Mouse (Mus musculus) liver, adult 2 months (tissue): ENCODE data around the gene Mtnr1a. TPM values are rescaled to one million over a fixed set of nuclear protein-coding genes. Genes with fewer than 3 reads are reported as not detected.

ENCODE experiments used
- DNase-seq: peaks from one replicate; pipeline ENCODE4 v3.0.0-alpha.2; 2011; ENCODE audit warnings: low read depth, low spot score; ENCODE audit errors: extremely low read depth
- H3K27ac ChIP-seq: fragments of 200-500 bp; replicated peaks from 2 replicates; pipeline ENCODE4 v1.5.1; 2012; ENCODE audit warnings: low read depth, mild to moderate bottlenecking, control low read depth, inconsistent platforms, low read length; ENCODE audit not compliant: insufficient read depth
- H3K27me3 ChIP-seq: fragments of 200-500 bp; 2 replicates; pipeline ENCODE4 v1.6.1; 2012; ENCODE audit warnings: mild to moderate bottlenecking, moderate library complexity, low read length, inconsistent platforms; ENCODE audit not compliant: control insufficient read depth, insufficient read depth
- H3K36me3 ChIP-seq: fragments of 200-500 bp; 2 replicates; pipeline ENCODE4 v1.6.1; 2012; ENCODE audit warnings: low read length, inconsistent platforms; ENCODE audit not compliant: control insufficient read depth, insufficient read depth
- H3K4me1 ChIP-seq: fragments of 200-500 bp; 2 replicates; pipeline ENCODE4 v1.6.1; 2011; ENCODE audit warnings: low read length; ENCODE audit not compliant: control insufficient read depth, insufficient read depth
- H3K4me3 ChIP-seq: fragments of 200-500 bp; 2 replicates; pipeline ENCODE4 v1.5.1; 2011; ENCODE audit warnings: low read depth, mild to moderate bottlenecking, control low read depth, low read length, moderate library complexity; ENCODE audit not compliant: insufficient read depth
- H3K79me2 ChIP-seq: fragments of 200-500 bp; 2 replicates; pipeline ENCODE4 v1.6.1; 2012; ENCODE audit warnings: inconsistent platforms, mild to moderate bottlenecking, low read length, moderate library complexity; ENCODE audit not compliant: control insufficient read depth, insufficient read depth
- H3K9ac ChIP-seq: fragments of 200-500 bp; 2 replicates; pipeline ENCODE4 v1.6.1; 2012; ENCODE audit warnings: low read depth, mild to moderate bottlenecking, control low read depth, inconsistent platforms, low read length
- CTCF ChIP-seq: fragments of 200-500 bp; IDR thresholded peaks from 2 replicates; pipeline ENCODE4 v1.5.1; 2011; ENCODE audit warnings: low read depth, low read length, control low read depth
- POLR2A ChIP-seq: fragments of 200-500 bp; IDR thresholded peaks from 2 replicates; pipeline ENCODE4 v1.6.1; 2011; ENCODE audit warnings: low read length, control low read depth; ENCODE audit not compliant: insufficient read depth; ENCODE audit errors: extremely low read depth
- WGBS: fragments of 180-500 bp; shearing (Covaris S2); methylation state at CpG from one replicate; pipeline ENCODE4 v1.1.7; 2018; 5-methylcytosine and 5-hydroxymethylcytosine counted together
- polyA plus RNA-seq: library from polyadenylated mRNA; depleted of rRNA; stranded (reverse); fragments of >200 nt; gene quantifications from 2 replicates; pipeline ENCODE4 v1.2.3, GENCODE M21; 2012
- total RNA-seq: library from RNA; depleted of rRNA; stranded (reverse); fragments of >200 nt; gene quantifications from 2 replicates; pipeline ENCODE4 v1.2.3, GENCODE M21; 2014

The Mtnr1a gene
- total and polyA plus RNA-seq, 2 experiments: 0.22 to 0.37 TPM

DNA sequence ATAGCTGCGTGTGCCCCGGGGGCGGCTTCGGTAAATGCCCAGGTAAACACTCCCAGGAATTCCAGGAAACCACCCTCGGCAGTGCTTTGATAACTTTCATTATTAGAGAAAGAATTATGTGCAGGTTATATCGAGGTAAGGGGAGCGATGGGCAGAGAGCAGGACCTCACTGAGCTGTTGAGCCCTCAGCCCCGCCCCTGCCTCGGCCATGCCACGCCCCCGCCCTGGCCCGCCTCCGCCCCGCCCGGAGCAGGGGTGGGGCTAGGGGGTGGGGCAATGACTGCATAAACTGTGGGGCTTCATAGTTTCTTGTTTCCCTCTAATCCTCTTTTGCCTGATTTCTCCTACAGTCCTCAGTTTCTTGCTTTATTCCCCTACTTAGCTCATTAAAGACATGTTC, 30.6 kb upstream of the Mtnr1a start:
- WGBS: 94% methylated on average over 15 of the region's 15 CpGs
- no peak for TF ChIP-seq CTCF
- Histone ChIP-seq H3K4me1 (no peaks in the 10 kb centered on the region), H3K27ac (no peak overlapping the region), H3K79me2 (no peaks in the 10 kb centered on the region), H3K9ac (no peak overlapping the region), H3K4me3 (no peak overlapping the region), H3K36me3 (peaks cover 96% of the 10 kb centered on the region), H3K27me3 (peaks cover 6% of the 10 kb centered on the region; the same call in 1 of the 2 replicates)
- no peak for DNase-seq

DNA sequence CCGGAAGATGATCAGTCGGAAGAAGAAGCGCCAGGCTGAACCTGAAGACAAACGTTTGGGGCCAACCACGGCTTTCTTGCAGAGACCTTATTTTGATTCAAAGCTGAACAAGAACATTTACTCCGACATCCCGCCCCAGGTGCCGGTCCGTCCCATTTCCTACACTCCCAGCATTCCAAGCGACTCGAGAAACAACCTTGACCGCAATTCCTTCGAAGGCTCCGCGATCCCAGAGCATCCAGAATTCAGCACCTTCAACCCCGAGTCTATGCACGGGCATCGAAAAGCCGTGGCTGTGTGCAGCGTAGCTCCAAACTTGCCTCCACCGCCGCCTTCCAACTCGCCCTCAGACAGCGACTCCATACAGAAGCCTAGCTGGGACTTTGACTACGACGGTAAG, 24.8 kb upstream of the Mtnr1a start:
- no peak overlapping the region for H3K4me3 ChIP-seq
- 97% methylated on average over 26 of the region's 26 CpGs for WGBS
- H3K4me1 ChIP-seq: no peaks in the 10 kb centered on the region
- no peak for DNase-seq
- H3K27ac ChIP-seq: no peak overlapping the region
- peaks cover 11% of the 10 kb centered on the region; the same call in 1 of the 2 replicates for H3K27me3 ChIP-seq
- no peaks in the 10 kb centered on the region for H3K79me2 ChIP-seq
- peaks cover 87% of the 10 kb centered on the region for H3K36me3 ChIP-seq
- TF ChIP-seq POLR2A: no peak
- no peak for TF ChIP-seq CTCF
- H3K9ac ChIP-seq: no peak overlapping the region

- Histone ChIP-seq H3K27me3 (0 out of 2 replicates have a peak, but pooled peaks cover 5% of the 10 kb centered on the region), H3K4me3 (no peak overlapping the region), H3K9ac (no peak overlapping the region), H3K27ac (no peak overlapping the region), H3K79me2 (no peaks in the 10 kb centered on the region), H3K4me1 (no peaks in the 10 kb centered on the region), H3K36me3 (peaks cover 71% of the 10 kb centered on the region)
- TF ChIP-seq POLR2A (no peak), CTCF (no peak)
- 89% methylated on average over 8 of the region's 8 CpGs for WGBS
- no peak for DNase-seq
Measured at GRCm38 (mm10) chr8:45050451-45050850, 18.5 kb upstream of the Mtnr1a start.

DNA sequence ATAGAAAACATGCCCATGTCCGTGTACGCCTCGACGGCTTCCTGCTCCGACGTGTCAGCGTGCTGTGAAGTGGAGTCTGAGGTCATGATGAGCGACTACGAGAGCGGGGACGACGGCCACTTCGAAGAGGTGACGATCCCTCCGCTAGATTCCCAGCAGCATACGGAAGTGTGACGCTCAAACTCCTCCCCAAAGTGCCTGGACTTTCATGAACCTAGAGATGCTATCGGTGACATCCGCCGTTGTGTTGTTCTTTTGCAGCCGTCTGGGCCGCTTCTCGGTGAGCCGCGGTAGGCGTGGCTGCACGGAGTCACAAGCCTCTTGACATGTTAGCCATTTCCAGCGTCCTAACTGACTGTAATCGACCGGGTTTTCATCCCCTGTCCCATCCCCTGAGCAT, 17.7 kb upstream of the Mtnr1a start:
- no peaks in the 10 kb centered on the region for H3K79me2 ChIP-seq
- no peak for TF ChIP-seq POLR2A
- TF ChIP-seq CTCF: no peak
- H3K4me3 ChIP-seq: no peak overlapping the region
- 0 out of 2 replicates have a peak, but pooled peaks cover 5% of the 10 kb centered on the region for H3K27me3 ChIP-seq
- DNase-seq: no peak
- 95% methylated on average over 30 of the region's 30 CpGs for WGBS
- H3K27ac ChIP-seq: no peak overlapping the region
- H3K36me3 ChIP-seq: peaks cover 67% of the 10 kb centered on the region
- no peaks in the 10 kb centered on the region for H3K4me1 ChIP-seq
- H3K9ac ChIP-seq: no peak overlapping the region

DNA sequence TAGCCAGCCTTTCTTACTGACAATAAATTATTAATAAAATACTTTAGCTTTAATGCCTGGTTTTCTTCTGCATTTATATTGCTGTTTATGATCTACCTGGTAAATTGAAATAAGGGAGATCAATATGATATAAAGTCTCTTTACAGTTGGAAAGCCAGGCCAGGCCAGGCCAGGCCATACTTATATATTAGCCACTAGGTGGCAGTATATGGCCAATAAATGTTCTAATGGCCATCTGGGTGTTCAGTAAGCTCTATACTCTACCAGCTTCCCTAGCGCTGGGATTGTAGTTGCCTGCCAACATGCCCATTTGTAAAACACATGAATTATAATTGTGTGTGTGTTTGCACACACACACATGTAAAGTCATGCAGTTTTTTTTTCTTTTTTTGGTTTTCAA, 16.7 kb upstream of the Mtnr1a start:
- H3K9ac ChIP-seq: no peak overlapping the region
- peaks cover 59% of the 10 kb centered on the region for H3K36me3 ChIP-seq
- 0 out of 2 replicates have a peak, but pooled peaks cover 3% of the 10 kb centered on the region for H3K27me3 ChIP-seq
- no peak overlapping the region for H3K4me3 ChIP-seq
- WGBS: 72% methylated on average over 1 of the region's 1 CpGs
- H3K4me1 ChIP-seq: no peaks in the 10 kb centered on the region
- no peaks in the 10 kb centered on the region for H3K79me2 ChIP-seq
- TF ChIP-seq POLR2A (no peak), CTCF (no peak)
- no peak overlapping the region for H3K27ac ChIP-seq
- DNase-seq: no peak

DNA sequence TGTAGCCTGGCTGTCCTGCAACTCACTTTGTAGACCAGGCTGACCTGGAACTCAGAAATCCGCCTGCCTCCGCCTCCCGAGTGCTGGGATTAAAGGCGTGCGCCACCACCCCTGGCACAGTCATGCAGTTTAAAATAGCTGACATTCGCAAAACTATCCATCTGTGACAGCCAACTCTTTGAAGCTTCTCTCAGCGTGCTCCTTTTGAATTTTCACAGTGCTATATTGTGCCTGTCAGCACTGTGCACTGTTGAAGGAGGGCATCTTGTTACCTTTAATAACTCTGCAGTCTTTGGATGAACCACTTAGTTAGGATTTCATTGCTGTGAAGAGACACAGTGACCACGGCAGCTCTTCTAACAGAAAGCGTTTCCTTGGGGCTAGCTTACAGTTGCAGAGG, 16.3 kb upstream of the Mtnr1a start:
- DNase-seq: no peak
- H3K4me3 ChIP-seq: no peak overlapping the region
- H3K36me3 ChIP-seq: peaks cover 55% of the 10 kb centered on the region
- 96% methylated on average over 9 of the region's 9 CpGs for WGBS
- no peaks in the 10 kb centered on the region for H3K4me1 ChIP-seq
- TF ChIP-seq CTCF (no peak), POLR2A (no peak)
- H3K79me2 ChIP-seq: no peaks in the 10 kb centered on the region
- H3K27ac ChIP-seq: no peak overlapping the region
- 0 out of 2 replicates have a peak, but pooled peaks cover 3% of the 10 kb centered on the region for H3K27me3 ChIP-seq
- no peak overlapping the region for H3K9ac ChIP-seq
